Mouse (Mus musculus) olfactory bulb, adult 2 months (tissue): ENCODE measurements around the gene Rab30.

ENCODE experiments used
- CTCF ChIP-seq: fragments of 200-500 bp; IDR thresholded peaks from 2 replicates; pipeline ENCODE4 v1.5.1; 2012; ENCODE audit warnings: low read depth, mild to moderate bottlenecking, low read length, moderate library complexity; ENCODE audit not compliant: insufficient read depth
- POLR2A ChIP-seq: fragments of 200-500 bp; IDR thresholded peaks from 2 replicates; pipeline ENCODE4 v1.6.1; 2012; ENCODE audit warnings: mild to moderate bottlenecking, low read depth, low read length, moderate library complexity; ENCODE audit not compliant: insufficient read depth

DNA sequence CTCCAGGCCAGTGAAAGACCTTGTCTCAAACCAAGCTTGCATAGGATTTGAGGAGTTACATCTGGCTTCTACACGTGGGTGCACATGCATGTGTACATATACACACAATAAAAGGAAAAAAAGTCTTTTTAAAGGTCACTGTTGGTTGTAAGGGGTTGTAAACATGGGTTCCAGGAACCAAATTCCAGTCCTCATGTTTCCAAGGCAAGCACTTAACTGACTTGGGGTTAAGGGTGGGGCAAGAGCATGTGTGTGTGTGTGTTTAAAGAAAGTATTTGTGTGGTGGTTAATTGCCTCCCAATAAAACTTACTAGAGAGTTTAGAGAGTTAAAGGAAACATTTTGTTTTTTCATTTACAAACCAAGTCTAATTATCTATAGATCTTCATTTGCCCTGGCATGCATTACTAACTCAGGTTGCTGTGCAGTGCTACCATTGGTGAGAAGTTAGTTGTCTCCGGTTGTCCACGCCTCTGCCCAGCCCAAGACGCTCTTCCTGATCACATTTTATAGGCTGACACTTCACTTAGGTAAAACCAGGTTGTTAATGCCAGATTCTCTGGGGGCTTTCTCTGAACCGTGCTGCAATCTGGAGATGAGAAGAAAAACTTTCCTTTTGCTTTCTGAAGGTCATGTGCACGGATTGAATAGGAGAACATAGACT, 143.7 kb downstream of the Rab30 start:
- TF ChIP-seq CTCF (no peak), POLR2A (no peak)
